Mouse (Mus musculus) olfactory bulb, adult 2 months (tissue): ENCODE data around the gene Ddx18.

Source experiments
- CTCF ChIP-seq: fragments of 200-500 bp; IDR thresholded peaks from 2 replicates; pipeline ENCODE4 v1.5.1; 2012; ENCODE audit warnings: low read depth, mild to moderate bottlenecking, low read length, moderate library complexity; ENCODE audit not compliant: insufficient read depth
- POLR2A ChIP-seq: fragments of 200-500 bp; IDR thresholded peaks from 2 replicates; pipeline ENCODE4 v1.6.1; 2012; ENCODE audit warnings: mild to moderate bottlenecking, low read depth, low read length, moderate library complexity; ENCODE audit not compliant: insufficient read depth

DNA sequence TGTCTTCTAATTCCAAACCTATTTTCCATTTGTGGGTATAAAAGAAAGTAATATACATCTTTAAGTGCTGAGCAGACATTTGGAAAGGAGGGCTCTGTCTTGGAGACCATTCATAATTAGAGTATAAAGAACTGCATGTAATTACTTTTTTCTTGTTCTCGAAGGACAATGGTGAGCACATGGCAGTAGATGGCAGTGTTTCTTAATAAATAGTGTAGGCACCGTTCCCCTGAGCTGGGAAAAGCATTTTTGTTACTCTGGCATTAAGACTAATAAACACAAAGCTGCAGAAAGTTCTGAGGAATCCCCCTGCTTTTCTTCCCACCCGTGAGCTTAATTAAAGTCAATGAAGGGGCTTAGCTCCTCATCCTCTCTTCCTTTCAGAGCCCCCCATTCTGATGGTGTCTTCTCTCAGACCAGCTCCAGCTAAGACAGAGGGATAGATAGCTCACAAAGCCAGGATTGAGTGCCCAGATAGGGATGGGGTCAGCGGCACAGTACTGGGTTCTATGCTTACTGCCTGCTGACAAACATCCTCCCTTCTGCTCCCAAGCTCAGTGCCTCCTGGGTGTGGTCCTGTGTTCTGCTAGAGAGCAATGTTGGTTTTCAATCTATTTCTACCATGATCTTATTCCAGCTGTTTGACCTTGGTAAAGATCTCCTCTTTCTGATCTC lies 29.3 kb upstream of the Ddx18 start:
- no peak for TF ChIP-seq POLR2A
- TF ChIP-seq CTCF, result no peak
